Mouse (Mus musculus): ENCODE data around the gene Tnfsf9. TPM values are rescaled to one million over a fixed set of nuclear protein-coding genes. Genes with fewer than 3 reads are reported as not detected.
"Not testable (repeated sequence)": the region's sequence is repeated elsewhere in the genome, so short reads cannot be mapped to it uniquely, and the experiment has no call there.

Tnfsf9 gene
- total RNA-seq, 2 experiments from 2014 or later: 1.3 to 1.4 TPM

- DNase-seq (ENCODE audit: low spot score in 2 of 2): no peak
Observed at GRCm38 (mm10) chr17:57131793-57132192, 26.7 kb downstream of the Tnfsf9 start.

- not testable (repeated sequence) for DNase-seq (ENCODE audit: low spot score in 2 of 2)
Observed at GRCm38 (mm10) chr17:57134021-57134420, 28.9 kb downstream of the Tnfsf9 start.

GRCm38 (mm10) chr17:57134693-57135092 lies 29.6 kb downstream of the Tnfsf9 start:
- no peak for DNase-seq (ENCODE audit: low spot score in 2 of 2)

GRCm38 (mm10) chr17:57135635-57136034 lies 30.5 kb downstream of the Tnfsf9 start:
- DNase-seq (ENCODE audit: low spot score in 2 of 2): no peak

GRCm38 (mm10) chr17:57138676-57139075 lies 33.6 kb downstream of the Tnfsf9 start:
- DNase-seq (ENCODE audit: low spot score in 2 of 2): no peak

- DNase-seq (ENCODE audit: low spot score in 2 of 2): no peak
Observed at GRCm38 (mm10) chr17:57139708-57140107, 34.6 kb downstream of the Tnfsf9 start.

GRCm38 (mm10) chr17:57143704-57144103 lies 38.6 kb downstream of the Tnfsf9 start:
- DNase-seq (ENCODE audit: low spot score in 2 of 2): no peak

GRCm38 (mm10) chr17:57145115-57145514 lies 40.0 kb downstream of the Tnfsf9 start:
- no peak for DNase-seq (ENCODE audit: low spot score in 2 of 2)

- no peak for DNase-seq (ENCODE audit: low spot score in 2 of 2)
Observed at GRCm38 (mm10) chr17:57148343-57148742, 43.2 kb downstream of the Tnfsf9 start.

- DNase-seq (ENCODE audit: low spot score in 2 of 2): no peak
Observed at GRCm38 (mm10) chr17:57148994-57149803, 44.1 kb downstream of the Tnfsf9 start, which contains the start of gene Cd70. Cd70 (minus strand) TSS chr17:57149777.

GRCm38 (mm10) chr17:57153006-57153405 lies 47.9 kb downstream of the Tnfsf9 start:
- DNase-seq (ENCODE audit: low spot score in 2 of 2): no peak

- DNase-seq (ENCODE audit: low spot score in 2 of 2): no peak
Observed at GRCm38 (mm10) chr17:57153787-57154186, 48.7 kb downstream of the Tnfsf9 start.

Other genes starting within 250 kb of the Tnfsf9 start
- not detected for gene Acsbg2, start 230.9 kb upstream of the Tnfsf9 start, total RNA-seq (2021)
- not detected for gene 1700061G19Rik, start 229.8 kb upstream of the Tnfsf9 start, total RNA-seq (2021)
- 10 to 100 TPM; 23.9 to 27.2 TPM for gene Mllt1, start 169.9 kb upstream of the Tnfsf9 start, total RNA-seq (2021)
- not detected for gene Acer1, start 123.2 kb upstream of the Tnfsf9 start, total RNA-seq (2021)
- gene Clpp, start 115.0 kb upstream of the Tnfsf9 start, total RNA-seq (2021): 10 to 100 TPM; 35.6 to 41.4 TPM
- 10 to 100 TPM; 36.6 to 37.0 TPM for gene Alkbh7, start 108.0 kb upstream of the Tnfsf9 start, total RNA-seq (2021)
- gene Pspn, start 105.3 kb upstream of the Tnfsf9 start, total RNA-seq (2021): not detected
- 10 to 100 TPM; 31.9 to 34.9 TPM for gene Gtf2f1, start 94.0 kb upstream of the Tnfsf9 start, total RNA-seq (2021)
- gene Gm17949, start 93.9 kb upstream of the Tnfsf9 start, total RNA-seq (2021): not detected
- gene Khsrp, start 73.8 kb upstream of the Tnfsf9 start, total RNA-seq (2021): 10 to 100 TPM; 87.0 to 87.7 TPM
- gene Slc25a41, start 63.7 kb upstream of the Tnfsf9 start, total RNA-seq (2021): not detected
- under 1 TPM; 0.49 to 0.67 TPM for gene Crb3, start 46.2 kb upstream of the Tnfsf9 start, total RNA-seq (2021)
- 10 to 100 TPM; 35.5 to 35.7 TPM for gene Slc25a23, start 45.5 kb upstream of the Tnfsf9 start, total RNA-seq (2021)
- gene Dennd1c, start 26.8 kb upstream of the Tnfsf9 start, total RNA-seq (2021): 1 to 10 TPM; 2.1 TPM
- 1 to 10 TPM; 4.0 to 4.8 TPM for gene Tubb4a, start 17.5 kb upstream of the Tnfsf9 start, total RNA-seq (2021)
- gene Cd70, start 44.5 kb downstream of the Tnfsf9 start, total RNA-seq (2021): not detected
- gene Tnfsf14, start 88.9 kb downstream of the Tnfsf9 start, total RNA-seq (2021): not detected
- 10 to 100 TPM in 1 of 2 experiments, 1 to 10 TPM in 1; 5.3 to 19.8 TPM for gene C3, start 122.8 kb downstream of the Tnfsf9 start, total RNA-seq (2021)
- 10 to 100 TPM; 24.8 to 25.6 TPM for gene Gpr108, start 143.1 kb downstream of the Tnfsf9 start, total RNA-seq (2021)
- gene Trip10, start 144.1 kb downstream of the Tnfsf9 start, total RNA-seq (2021): 10 to 100 TPM; 61.0 to 81.5 TPM
- gene Vav1, start 173.8 kb downstream of the Tnfsf9 start, total RNA-seq (2021): 1 to 10 TPM; 2.1 to 3.4 TPM

All from gastrocnemius, postnatal 4 days (tissue).